Mouse (Mus musculus) layer of hippocampus, adult 2 months (tissue): ENCODE data around the gene Ydjc. TPM values are rescaled to one million over a fixed set of nuclear protein-coding genes. Genes with fewer than 3 reads are reported as not detected.

Experiments used
- DNase-seq, 2 experiments: peaks; one replicate each; pipeline ENCODE4 v3.0.0; 2022; ENCODE audit warnings: low spot score in 2 of 2
- H3K27ac ChIP-seq: fragments of 200-600 bp; 2 replicates; pipeline ENCODE4 v1.8.1; 2022
- H3K4me3 ChIP-seq: fragments of 200-600 bp; 2 replicates; pipeline ENCODE4 v1.8.1; 2022; ENCODE audit warnings: mild to moderate bottlenecking
- CTCF ChIP-seq: fragments of 200-600 bp; conservative IDR thresholded peaks from 2 replicates; pipeline ENCODE4 v1.8.1; 2022; ENCODE audit warnings: antibody characterized with exemption, mild to moderate bottlenecking, moderate library complexity
- long read RNA-seq, 2 experiments: library from polyadenylated mRNA; stranded (forward); transcript quantifications; one replicate each; pipeline ENCODE4 v2.0.0; 2021; ENCODE audit warnings: borderline mapping rate in 2 of 2
- total RNA-seq, 2 experiments: library from RNA; stranded (reverse); gene quantifications; 2 replicates each; pipeline ENCODE4 v1.2.3; 2021

Ydjc gene
- 10 to 100 TPM; 24.5 to 25.2 TPM for total RNA-seq
- long read RNA-seq, experiment 1, transcript Ydjc-201 (5 exons, 1,297 nt): major isoform, 11 of 23 reads
- long read RNA-seq, experiment 1, partial matches to known transcripts: 10 of 23 reads
- long read RNA-seq, experiment 1, other reads (novel, unspliced or antisense): 1 of 23 reads
- long read RNA-seq, experiment 2, transcript Ydjc-201 (5 exons, 1,297 nt): major isoform, 12 of 33 reads
- long read RNA-seq, experiment 2, partial matches to known transcripts: 16 of 33 reads
- long read RNA-seq, experiment 2, other reads (novel, unspliced or antisense): 3 of 33 reads

- H3K27ac ChIP-seq: no peak within 1 kb of the TSS
- no peak for TF ChIP-seq CTCF
- no peak for DNase-seq
- H3K4me3 ChIP-seq: no peak within 1 kb of the TSS
Observed at GRCm38 (mm10) chr16:17144339-17144738, at the start of gene Ydjc. TSS of gene Ydjc (plus strand) at chr16:17144621.

GRCm38 (mm10) chr16:17096938-17097337, 47.5 kb upstream of the Ydjc start:
- no peak for TF ChIP-seq CTCF
- Histone ChIP-seq H3K4me3 (no peak overlapping the region), H3K27ac (no peak overlapping the region)
- DNase-seq: no peak

- TF ChIP-seq CTCF: no peak
Observed at GRCm38 (mm10) chr16:17102630-17103220, 41.7 kb upstream of the Ydjc start.

GRCm38 (mm10) chr16:17104600-17104999, 39.8 kb upstream of the Ydjc start:
- Histone ChIP-seq H3K27ac (no peak overlapping the region), H3K4me3 (no peak overlapping the region)
- no peak for DNase-seq
- no peak for TF ChIP-seq CTCF

More at GRCm38 (mm10) chr16:17102630-17103220, 41.7 kb upstream of the Ydjc start:
- Histone ChIP-seq H3K27ac (no peak overlapping the region), H3K4me3 (no peak overlapping the region)
- no peak for DNase-seq

- Histone ChIP-seq H3K27ac (peak within 1 kb of the TSS; percentile 80), H3K4me3 (peak within 1 kb of the TSS; percentile 79)
- DNase-seq: peak; percentile 76 to 80
- no peak for TF ChIP-seq CTCF
Observed at GRCm38 (mm10) chr16:17110771-17111743, 33.4 kb upstream of the Ydjc start, which contains the start of gene Ppil2. TSS of gene Ppil2 (minus strand) at chr16:17111257.

DNA sequence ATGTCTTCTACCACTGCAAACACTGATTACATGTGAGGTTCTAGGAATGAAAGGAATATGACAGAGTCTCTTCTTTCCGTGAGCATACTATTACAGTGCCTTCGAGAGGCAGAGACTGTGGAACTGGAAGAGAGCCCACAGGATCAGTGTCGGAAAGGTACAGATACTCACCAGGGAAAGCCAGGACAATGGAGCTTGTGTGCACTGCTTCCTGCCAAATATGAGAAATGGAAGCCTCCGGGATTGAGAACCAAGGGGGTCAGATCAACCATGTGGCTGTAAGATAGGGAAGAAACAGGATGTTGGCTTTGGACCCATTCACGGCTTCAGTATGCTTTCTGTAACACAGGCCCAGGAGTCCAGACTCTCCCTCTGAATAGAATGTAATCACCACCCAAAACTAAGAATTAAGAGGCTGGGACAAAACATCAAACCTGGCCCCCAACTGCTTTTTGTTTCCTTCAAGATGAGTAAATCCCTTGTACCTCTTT, 27.1 kb upstream of the Ydjc start:
- TF ChIP-seq CTCF: no peak

DNA sequence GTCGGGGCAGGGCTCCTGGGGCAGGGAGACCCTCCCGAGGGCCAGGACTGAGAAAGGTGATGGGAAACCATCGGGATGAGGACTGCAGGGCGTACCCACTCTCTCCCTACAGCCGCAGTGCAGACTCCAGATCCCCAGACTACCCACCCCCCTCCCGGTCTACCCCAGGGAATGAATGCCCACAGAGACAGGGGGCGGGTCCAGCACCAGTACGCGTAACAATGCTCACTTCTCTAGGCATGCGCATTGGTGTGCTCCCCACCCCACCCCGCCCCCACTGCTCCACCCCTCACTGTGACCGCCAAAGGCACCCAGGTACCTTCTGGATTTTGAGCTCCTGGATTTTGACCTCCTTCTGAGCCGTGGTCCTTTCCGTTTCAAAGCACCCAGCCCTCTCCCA, 22.9 kb upstream of the Ydjc start:
- H3K4me3 ChIP-seq: no peak overlapping the region
- no peak for TF ChIP-seq CTCF
- H3K27ac ChIP-seq: no peak overlapping the region
- no peak for DNase-seq

More for the DNA sequence above, 27.1 kb upstream of the Ydjc start:
- Histone ChIP-seq H3K4me3 (no peak overlapping the region), H3K27ac (no peak overlapping the region)
- no peak for DNase-seq

DNA sequence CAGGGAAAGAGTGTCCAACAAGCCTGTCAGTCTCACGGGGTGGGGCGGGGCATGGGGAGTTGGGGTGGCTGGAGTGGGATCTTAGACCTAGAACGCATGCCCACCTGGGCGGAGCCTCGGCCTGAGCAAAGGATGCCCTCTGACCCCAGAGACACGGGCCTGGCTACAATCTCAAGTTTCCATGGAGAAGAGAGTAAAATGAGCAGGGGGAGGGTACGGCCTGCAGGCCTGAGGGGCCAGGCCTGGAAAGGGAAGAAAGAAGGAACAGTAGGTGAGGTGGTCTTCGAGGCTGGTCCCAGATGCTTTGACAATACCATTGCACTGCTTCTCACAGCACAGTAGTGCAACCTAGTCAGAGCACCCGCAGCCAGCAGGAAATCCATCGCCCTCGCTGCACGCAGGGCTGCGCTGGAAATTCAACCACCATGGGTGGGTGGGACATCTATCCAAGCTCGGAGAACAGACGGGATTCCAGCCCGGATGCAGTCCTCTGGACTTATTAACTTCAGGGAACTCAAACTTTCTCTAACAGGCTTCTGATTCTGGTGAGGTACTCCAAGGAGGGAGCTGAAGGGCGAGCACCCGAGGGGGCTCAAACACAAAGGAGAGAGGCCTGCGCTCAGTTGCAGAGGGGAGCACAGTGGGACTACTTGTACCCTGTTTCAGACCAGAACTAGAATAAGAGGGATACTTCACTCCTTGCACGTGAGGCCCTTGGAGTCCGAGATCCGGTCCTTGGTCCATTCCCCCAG, 20.1 kb upstream of the Ydjc start:
- H3K4me3 ChIP-seq: peak overlapping the region; percentile 37; the same call in 1 of the 2 replicates
- DNase-seq: no peak
- no peak for TF ChIP-seq CTCF
- no peak overlapping the region for H3K27ac ChIP-seq

DNA sequence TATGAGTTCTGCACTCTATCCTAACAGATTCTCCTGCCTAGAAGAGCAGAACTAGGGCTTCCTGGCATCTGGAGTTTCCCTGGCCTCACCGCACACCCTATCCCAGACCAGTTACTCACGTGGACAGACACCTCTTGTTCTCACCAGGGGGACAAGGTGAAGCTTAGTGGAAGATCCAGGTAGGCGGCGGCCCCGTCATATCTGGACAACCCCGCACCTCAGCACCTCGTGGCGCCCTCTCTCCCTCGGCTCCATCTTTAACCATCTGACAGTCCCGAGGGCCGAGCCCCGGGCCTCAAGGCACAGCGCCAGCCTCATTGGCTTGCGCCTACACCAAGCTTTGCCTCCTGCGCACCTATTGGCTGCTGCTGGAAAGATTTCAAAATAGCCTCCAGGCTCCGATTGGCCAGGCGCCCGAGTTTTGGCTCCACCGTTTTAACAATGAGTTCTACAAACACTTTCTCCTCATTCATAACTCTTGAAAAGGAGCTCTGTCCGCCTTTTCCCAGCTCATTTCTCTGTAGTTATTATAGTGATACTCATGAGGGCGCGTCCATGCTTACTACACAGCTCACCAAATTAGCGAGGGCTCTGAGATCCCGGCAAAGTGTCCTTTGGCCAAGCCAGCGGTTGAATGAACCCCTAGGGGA, 19.4 kb upstream of the Ydjc start, which contains the start of gene 2610318N02Rik:
2610318N02Rik (minus strand) TSS at position 297 of the 650 bp plus-strand sequence.
- peak within 1 kb of the TSS; percentile 37 for H3K4me3 ChIP-seq
- no peak within 1 kb of the TSS for H3K27ac ChIP-seq
- TF ChIP-seq CTCF: no peak
- peak; percentile 34 to 49 for DNase-seq

GRCm38 (mm10) chr16:17127292-17127691, 17.1 kb upstream of the Ydjc start:
- no peak overlapping the region for H3K27ac ChIP-seq
- peak; percentile 37 to 41 for DNase-seq
- no peak overlapping the region for H3K4me3 ChIP-seq
- peak; percentile 73 for TF ChIP-seq CTCF

- DNase-seq: no peak
- Histone ChIP-seq H3K27ac (peak overlapping the region; percentile 87), H3K4me3 (peak overlapping the region; percentile 97)
- TF ChIP-seq CTCF: no peak
Observed at GRCm38 (mm10) chr16:17131191-17132088, 13.0 kb upstream of the Ydjc start.
